Mouse (Mus musculus): ENCODE data around the gene 4930579G24Rik. TPM values are rescaled to one million over a fixed set of nuclear protein-coding genes. Genes with fewer than 3 reads are reported as not detected.
A peak's percentile ranks its signal among the peaks of the same experiment; 100 is the strongest.

The 4930579G24Rik gene
- polyA plus RNA-seq, 1 experiment from 2014 or later, result 20.7 TPM

DNA sequence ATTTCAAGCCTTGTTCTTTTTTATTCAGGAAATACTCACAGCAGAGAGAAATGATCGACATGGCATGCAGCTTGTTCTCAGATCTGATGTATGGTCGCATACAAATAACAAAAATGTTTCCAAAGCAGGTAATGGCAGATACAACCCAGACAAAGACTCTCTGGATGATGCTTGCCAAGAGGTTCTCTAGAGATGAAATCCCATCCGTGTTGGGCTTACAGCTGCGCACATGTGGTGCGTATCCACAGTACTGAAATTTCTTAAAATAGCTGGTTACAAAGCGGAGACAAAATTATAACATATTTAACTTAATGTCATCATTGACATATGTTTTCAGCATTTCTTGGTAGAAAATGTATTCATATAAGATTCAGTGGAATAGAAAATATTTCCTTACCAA, 23.2 kb downstream of the 4930579G24Rik start:
- Histone ChIP-seq H3K9ac (no peak overlapping the region), H3K4me2 (replicated peaks) (no peak overlapping the region), H3K4me1 (no peaks in the 10 kb centered on the region), H3K9me3 (replicated peaks) (no peaks in the 10 kb centered on the region), H3K27me3 (no peaks in the 10 kb centered on the region), H3K4me3 (no peak overlapping the region), H3K36me3 (no peaks in the 10 kb centered on the region), H3K27ac (no peak overlapping the region)
- WGBS, result 94% methylated on average over 6 of the region's 6 CpGs
- no peak for ATAC-seq (ENCODE audit: low FRiP score)

DNA sequence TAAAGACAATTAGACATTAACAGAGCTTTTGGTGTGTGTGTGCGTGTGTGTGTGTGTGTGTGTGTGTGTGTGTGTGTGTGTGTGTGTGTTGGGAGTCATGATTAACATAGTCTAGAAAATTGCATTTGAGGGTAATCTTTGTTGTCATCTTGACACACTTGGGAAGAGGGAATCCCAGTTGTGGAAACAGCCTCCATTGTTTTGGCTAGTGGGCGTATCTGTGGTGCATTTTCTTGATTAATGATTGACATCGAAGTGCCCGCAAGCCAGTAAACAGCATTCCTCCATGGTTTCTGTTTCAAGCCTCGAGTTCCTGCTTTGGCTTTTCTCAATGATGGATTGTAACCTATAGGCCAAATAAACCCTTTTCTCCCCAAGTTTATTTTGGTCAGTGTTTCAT, 27.8 kb downstream of the 4930579G24Rik start:
- no peaks in the 10 kb centered on the region for H3K27me3 ChIP-seq
- H3K9ac ChIP-seq, result no peak overlapping the region
- H3K4me2 ChIP-seq (replicated peaks), result no peak overlapping the region
- 58% methylated on average over 5 of the region's 5 CpGs for WGBS
- H3K36me3 ChIP-seq, result no peaks in the 10 kb centered on the region
- no peak overlapping the region for H3K27ac ChIP-seq
- ATAC-seq (ENCODE audit: low FRiP score), result no peak
- H3K4me1 ChIP-seq, result no peaks in the 10 kb centered on the region
- no peaks in the 10 kb centered on the region for H3K9me3 ChIP-seq (replicated peaks)
- H3K4me3 ChIP-seq, result no peak overlapping the region

DNA sequence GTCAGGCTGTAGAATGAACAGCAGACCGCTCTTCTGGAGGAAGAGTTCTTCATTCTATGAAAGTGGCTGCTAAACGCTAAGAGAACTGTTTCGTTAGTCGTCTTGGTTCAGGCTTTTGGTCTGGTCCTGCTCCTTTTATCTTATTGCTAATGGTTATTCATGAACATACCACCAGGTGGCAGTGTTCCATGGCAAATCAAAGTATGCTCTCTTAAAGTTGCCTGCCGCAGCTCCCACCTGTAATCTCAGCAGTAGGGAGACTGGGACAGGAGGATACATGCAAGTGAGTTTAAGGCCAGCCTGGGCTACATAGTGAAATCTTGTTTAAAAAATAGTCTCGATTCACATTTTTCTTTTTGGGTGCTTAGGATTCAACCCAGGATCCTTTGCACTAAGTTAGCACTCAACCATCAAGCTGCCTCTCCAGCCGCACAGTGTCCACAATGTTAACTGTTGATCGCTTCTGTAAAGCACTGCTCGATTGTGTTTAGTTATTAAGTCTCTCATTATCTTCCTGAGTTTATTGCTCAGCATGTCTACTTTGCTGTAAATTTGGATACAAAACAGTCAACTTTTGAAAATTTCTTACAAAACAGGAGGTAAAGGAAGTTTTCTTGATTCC, 36.0 kb downstream of the 4930579G24Rik start:
- H3K4me2 ChIP-seq (replicated peaks), result no peak overlapping the region
- 41% methylated on average over 9 of the region's 9 CpGs for WGBS
- no peak overlapping the region for H3K4me3 ChIP-seq
- no peak overlapping the region for H3K27ac ChIP-seq
- no peaks in the 10 kb centered on the region for H3K9me3 ChIP-seq (replicated peaks)
- H3K36me3 ChIP-seq, result no peaks in the 10 kb centered on the region
- peaks cover 5% of the 10 kb centered on the region for H3K27me3 ChIP-seq
- H3K4me1 ChIP-seq, result no peaks in the 10 kb centered on the region
- peak; percentile 48; the same call in 1 of the 2 replicates for ATAC-seq (ENCODE audit: low FRiP score)
- H3K9ac ChIP-seq, result no peak overlapping the region

DNA sequence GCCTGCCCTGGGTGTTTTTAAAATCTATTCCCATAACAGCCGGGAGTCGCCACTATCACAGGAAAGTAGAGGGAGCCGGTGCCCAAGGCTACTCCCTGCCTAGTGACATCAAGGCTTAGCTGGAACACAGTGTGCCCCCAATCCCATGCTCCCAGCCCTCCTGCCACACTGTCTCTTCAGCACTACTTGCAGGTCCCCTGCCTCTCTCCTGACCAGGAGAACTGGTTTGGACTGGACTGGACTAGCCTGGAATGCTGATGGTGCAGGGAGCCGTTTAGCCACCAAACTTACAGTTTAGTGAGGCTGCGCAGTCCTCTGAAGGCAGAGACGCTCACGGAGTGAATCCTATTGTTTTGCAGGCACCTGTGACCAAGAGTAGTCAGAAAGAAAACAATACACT, 41.7 kb downstream of the 4930579G24Rik start:
- ATAC-seq (ENCODE audit: low FRiP score), result no peak
- Histone ChIP-seq H3K4me3 (no peak overlapping the region), H3K4me1 (no peaks in the 10 kb centered on the region)

DNA sequence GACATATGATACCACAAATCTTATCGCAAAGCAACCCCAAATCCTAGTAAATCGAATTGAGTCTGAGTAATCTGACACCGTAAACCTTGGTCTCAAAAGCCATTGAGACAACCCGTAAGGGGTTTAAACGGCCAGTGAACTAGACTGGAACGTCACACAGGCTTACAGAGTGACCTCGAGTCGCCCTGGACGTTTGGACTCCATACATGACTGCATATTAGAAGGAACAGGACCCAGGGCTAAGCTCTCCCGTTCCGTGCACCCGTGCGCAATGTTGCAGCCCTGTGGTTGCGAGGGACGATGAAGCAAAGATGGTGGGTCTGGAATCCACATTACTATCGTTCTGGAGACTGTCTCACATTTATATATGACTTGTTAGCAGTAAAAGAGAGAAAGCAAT, 43.3 kb downstream of the 4930579G24Rik start:
- no peak overlapping the region for H3K27ac ChIP-seq
- no peak for ATAC-seq (ENCODE audit: low FRiP score)
- no peak overlapping the region for H3K4me3 ChIP-seq
- no peak overlapping the region for H3K9ac ChIP-seq
- H3K9me3 ChIP-seq (replicated peaks), result no peaks in the 10 kb centered on the region
- no peaks in the 10 kb centered on the region for H3K4me1 ChIP-seq
- no peaks in the 10 kb centered on the region for H3K27me3 ChIP-seq
- H3K4me2 ChIP-seq (replicated peaks), result no peak overlapping the region
- H3K36me3 ChIP-seq, result no peaks in the 10 kb centered on the region
- WGBS, result 81% methylated on average over 16 of the region's 16 CpGs

More for the DNA sequence above, 41.7 kb downstream of the 4930579G24Rik start:
- Histone ChIP-seq H3K27ac (no peak overlapping the region), H3K9ac (no peak overlapping the region), H3K4me2 (replicated peaks) (no peak overlapping the region), H3K9me3 (replicated peaks) (no peaks in the 10 kb centered on the region), H3K36me3 (no peaks in the 10 kb centered on the region), H3K27me3 (no peaks in the 10 kb centered on the region)
- WGBS, result 86% methylated on average over 7 of the region's 7 CpGs

DNA sequence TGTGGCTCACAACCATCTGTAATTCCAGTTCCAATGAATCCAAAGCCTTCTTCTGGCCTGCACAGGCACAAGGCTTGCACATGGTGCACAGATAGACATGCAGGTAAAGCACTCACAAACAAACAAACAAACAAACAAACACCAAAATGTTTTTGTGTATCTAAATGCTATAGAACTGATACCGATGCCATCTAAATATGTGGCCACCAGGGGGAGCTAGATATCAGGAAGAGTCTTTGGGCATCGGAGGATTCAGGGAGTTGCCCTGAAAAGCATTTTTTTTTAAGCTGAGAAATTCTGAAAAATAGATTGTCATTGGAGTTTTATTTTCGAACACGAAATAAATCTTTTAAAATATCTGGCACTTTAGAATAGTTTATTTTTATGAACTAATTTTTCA, 44.2 kb downstream of the 4930579G24Rik start:
- no peak overlapping the region for H3K9ac ChIP-seq
- no peak overlapping the region for H3K27ac ChIP-seq
- 13% methylated on average over 4 of the region's 4 CpGs for WGBS
- no peaks in the 10 kb centered on the region for H3K27me3 ChIP-seq
- no peak overlapping the region for H3K4me3 ChIP-seq
- no peaks in the 10 kb centered on the region for H3K9me3 ChIP-seq (replicated peaks)
- no peak overlapping the region for H3K4me2 ChIP-seq (replicated peaks)
- no peaks in the 10 kb centered on the region for H3K4me1 ChIP-seq
- ATAC-seq (ENCODE audit: low FRiP score), result no peak
- no peaks in the 10 kb centered on the region for H3K36me3 ChIP-seq

DNA sequence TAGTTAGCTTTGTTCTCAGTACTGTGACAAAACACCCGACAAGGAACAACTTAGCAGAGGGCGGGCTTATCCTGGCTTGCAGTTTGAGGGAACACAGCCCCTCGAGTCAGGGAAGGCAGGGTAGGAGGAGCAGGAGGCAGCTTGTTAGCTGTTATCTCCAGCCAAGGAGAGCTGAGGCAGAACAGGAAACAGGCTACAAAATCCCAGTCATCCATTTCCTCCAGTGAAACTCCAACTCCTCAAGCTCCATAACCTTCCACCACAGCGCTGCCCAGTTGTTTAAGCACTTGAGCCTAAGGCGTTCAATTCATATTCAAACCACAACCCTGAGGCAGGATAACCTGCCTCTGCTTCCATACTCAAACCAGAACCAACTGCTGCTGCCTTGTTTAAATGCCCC, 45.8 kb downstream of the 4930579G24Rik start:
- Histone ChIP-seq H3K4me2 (replicated peaks) (no peak overlapping the region), H3K27me3 (no peaks in the 10 kb centered on the region), H3K9me3 (replicated peaks) (no peaks in the 10 kb centered on the region), H3K4me3 (no peak overlapping the region), H3K9ac (no peak overlapping the region), H3K4me1 (no peaks in the 10 kb centered on the region), H3K36me3 (no peaks in the 10 kb centered on the region), H3K27ac (no peak overlapping the region)
- WGBS, result 86% methylated on average over 5 of the region's 5 CpGs
- ATAC-seq (ENCODE audit: low FRiP score), result no peak

DNA sequence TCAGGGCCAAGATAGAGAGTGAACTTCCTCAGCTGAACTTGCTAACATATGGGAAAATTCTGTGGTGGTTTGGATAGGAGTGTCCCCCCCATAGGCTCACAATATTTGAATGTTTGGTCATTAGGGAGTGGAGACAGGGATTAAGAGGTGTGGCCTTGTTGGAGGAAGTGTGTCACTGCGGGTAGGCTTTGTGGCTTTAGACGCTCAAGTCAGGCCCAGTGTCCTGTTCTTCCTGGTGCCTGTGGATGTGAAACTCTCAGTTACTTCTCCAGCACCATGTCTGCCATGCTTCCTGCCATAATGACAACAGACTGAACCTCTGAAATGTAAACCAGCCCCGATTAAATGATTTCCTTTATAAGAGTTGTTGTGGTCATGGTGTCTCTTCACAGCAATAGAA, 47.5 kb downstream of the 4930579G24Rik start:
- Histone ChIP-seq H3K9me3 (replicated peaks) (no peaks in the 10 kb centered on the region), H3K36me3 (no peaks in the 10 kb centered on the region), H3K4me2 (replicated peaks) (no peak overlapping the region), H3K27ac (no peak overlapping the region), H3K27me3 (no peaks in the 10 kb centered on the region), H3K9ac (no peak overlapping the region), H3K4me1 (no peaks in the 10 kb centered on the region), H3K4me3 (no peak overlapping the region)
- ATAC-seq (ENCODE audit: low FRiP score), result no peak
- 87% methylated on average over 3 of the region's 3 CpGs for WGBS

Other genes starting within 250 kb of the 4930579G24Rik start
- gene Fnip2, start 61.3 kb upstream of the 4930579G24Rik start, polyA plus RNA-seq (2016; fragmentation: Nextera tagmentation; extraction: Ambion mirVana), result 9.8 and 10.1 TPM in 2 replicates
- 158 and 174 TPM in 2 replicates for gene Ppid, start 37.7 kb upstream of the 4930579G24Rik start, polyA plus RNA-seq (2016; fragmentation: Nextera tagmentation; extraction: Ambion mirVana)
- 52.2 and 54.3 TPM in 2 replicates for gene Etfdh, start 421 bp downstream of the 4930579G24Rik start, polyA plus RNA-seq (2016; fragmentation: Nextera tagmentation; extraction: Ambion mirVana)
- gene Rxfp1, start 108.8 kb downstream of the 4930579G24Rik start, polyA plus RNA-seq (2016; fragmentation: Nextera tagmentation; extraction: Ambion mirVana), result not detected in 2 replicates
- 2.0 and 3.3 TPM in 2 replicates for gene Tmem144, start 223.7 kb downstream of the 4930579G24Rik start, polyA plus RNA-seq (2016; fragmentation: Nextera tagmentation; extraction: Ambion mirVana)

All from hindbrain, embryonic 12.5 days (tissue).